Mouse (Mus musculus) c-Kit-negative CD71-positive TER-119-positive erythroid progenitor cells, embryonic 14.5 days (primary cell): ENCODE results near the gene Mark3.

Experiments
- DNase-seq: peaks from one replicate; pipeline ENCODE4 v3.0.0-alpha.2; 2013; ENCODE audit warnings: low read depth, low spot score

Gene Mark3

GRCm38 (mm10) chr12:111560286-111560685 lies 14.0 kb upstream of the Mark3 start:
- no peak for DNase-seq

- DNase-seq, result no peak
Observed at GRCm38 (mm10) chr12:111562276-111562814, 12.0 kb upstream of the Mark3 start.

GRCm38 (mm10) chr12:111563076-111563629 lies 11.2 kb upstream of the Mark3 start:
- DNase-seq, result no peak

- no peak for DNase-seq
Observed at GRCm38 (mm10) chr12:111565363-111565762, 9.0 kb upstream of the Mark3 start.

- DNase-seq, result no peak
Observed at GRCm38 (mm10) chr12:111568836-111569235, 5.5 kb upstream of the Mark3 start.

- DNase-seq, result no peak
Observed at GRCm38 (mm10) chr12:111572406-111572805, 1.9 kb upstream of the Mark3 start.

- DNase-seq, result no peak
Observed at GRCm38 (mm10) chr12:111573315-111573714, 1.0 kb upstream of the Mark3 start.

- peak; percentile 33 for DNase-seq
Observed at GRCm38 (mm10) chr12:111574887-111575838, 840 bp downstream of the Mark3 start.

GRCm38 (mm10) chr12:111583058-111583457 lies 8.7 kb downstream of the Mark3 start:
- DNase-seq, result no peak

GRCm38 (mm10) chr12:111584401-111584800 lies 10.1 kb downstream of the Mark3 start:
- no peak for DNase-seq

- no peak for DNase-seq
Observed at GRCm38 (mm10) chr12:111587252-111587651, 12.9 kb downstream of the Mark3 start.

GRCm38 (mm10) chr12:111592407-111593021 lies 18.2 kb downstream of the Mark3 start:
- no peak for DNase-seq

- no peak for DNase-seq
Observed at GRCm38 (mm10) chr12:111593775-111594174, 19.5 kb downstream of the Mark3 start.

GRCm38 (mm10) chr12:111597310-111597709 lies 23.0 kb downstream of the Mark3 start:
- DNase-seq, result no peak

GRCm38 (mm10) chr12:111598902-111599301 lies 24.6 kb downstream of the Mark3 start:
- DNase-seq, result no peak

- DNase-seq, result no peak
Observed at GRCm38 (mm10) chr12:111599640-111600039, 25.3 kb downstream of the Mark3 start.

GRCm38 (mm10) chr12:111603871-111604270 lies 29.5 kb downstream of the Mark3 start:
- no peak for DNase-seq

- no peak for DNase-seq
Observed at GRCm38 (mm10) chr12:111605619-111606018, 31.3 kb downstream of the Mark3 start.

GRCm38 (mm10) chr12:111608015-111608414 lies 33.7 kb downstream of the Mark3 start:
- DNase-seq, result no peak

- no peak for DNase-seq
Observed at GRCm38 (mm10) chr12:111614475-111615141, 40.3 kb downstream of the Mark3 start.

- no peak for DNase-seq
Observed at GRCm38 (mm10) chr12:111618266-111618665, 43.9 kb downstream of the Mark3 start.
